Mouse (Mus musculus) myocyte (in vitro differentiated cells): ENCODE data around the gene Gm5426.
"Not testable (repeated sequence)": the region's sequence is repeated elsewhere in the genome, so short reads cannot be mapped to it uniquely, and the experiment has no call there.

ENCODE experiments used
- MAX ChIP-seq: IDR thresholded peaks from one replicate; pipeline ENCODE4 v1.6.1; 2011; ENCODE audit warnings: low read depth, mild to moderate bottlenecking, control low read depth
- MYOD1 ChIP-seq, 3 experiments: IDR thresholded peaks; one replicate each; pipeline ENCODE4 v1.6.1; 2011; ENCODE audit warnings: control low read depth in 2 of 3, low read depth in 2 of 3, mild to moderate bottlenecking in 2 of 3, moderate library complexity in 1 of 3; ENCODE audit not compliant: insufficient read length in 2 of 3, control insufficient read depth in 1 of 3
- POLR2A ChIP-seq: IDR thresholded peaks from one replicate; pipeline ENCODE4 v1.6.1; 2011; ENCODE audit warnings: low read depth, mild to moderate bottlenecking, control low read depth, moderate library complexity; ENCODE audit not compliant: insufficient read length
- POLR2AphosphoS2 ChIP-seq: IDR thresholded peaks from one replicate; pipeline ENCODE4 v1.6.1; 2011; ENCODE audit warnings: low read depth, control low read depth; ENCODE audit not compliant: insufficient read length
- TCF12 ChIP-seq: IDR thresholded peaks from one replicate; pipeline ENCODE4 v1.6.1; 2011; ENCODE audit warnings: mild to moderate bottlenecking, control low read depth; ENCODE audit not compliant: poor library complexity, insufficient read depth, severe bottlenecking
- TCF3 ChIP-seq: IDR thresholded peaks from one replicate; pipeline ENCODE4 v1.6.1; 2011; ENCODE audit warnings: low read depth, control low read depth; ENCODE audit not compliant: insufficient read length
- USF1 ChIP-seq: IDR thresholded peaks from one replicate; pipeline ENCODE4 v1.6.1; 2011; ENCODE audit warnings: low read depth, mild to moderate bottlenecking, control low read depth, moderate library complexity

DNA sequence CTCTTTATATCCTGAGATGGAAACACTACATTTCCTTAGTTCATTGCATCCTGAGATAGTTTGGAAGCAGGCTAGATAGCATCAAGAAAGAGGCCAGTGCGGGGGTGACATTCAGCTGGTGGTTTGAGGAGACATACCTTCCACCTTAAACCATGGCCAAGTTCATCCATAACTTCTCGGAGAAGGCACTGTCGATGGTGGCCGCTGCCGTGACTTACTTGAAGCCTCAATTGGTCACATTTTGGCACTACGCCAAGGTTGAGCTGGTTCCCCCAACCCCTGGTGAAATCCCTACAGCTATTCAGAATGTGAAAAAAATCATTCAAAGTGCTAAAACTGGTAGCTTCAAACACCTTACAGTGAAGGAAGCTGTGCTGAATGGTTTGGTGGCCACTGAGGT, at the start of gene Gm5426:
- not testable (repeated sequence) for TF ChIP-seq USF1; POLR2A; TCF3; MAX; MYOD1 (IDR thresholded peaks at IDR 0.05; ENCODE audit: control insufficient read depth in 1 of 3, insufficient read length in 2 of 3, low read depth in 2 of 3); POLR2AphosphoS2; TCF12
